Mouse (Mus musculus) stomach, postnatal 0 days (tissue): ENCODE measurements at regions not wholly inside any gene's neighbourhood (a gene's known extent, or its start where the extent isn't known, plus 50 kb on each side); places are given as distances from the start of the nearest gene placed in this dataset.

Experiments used
- ATAC-seq: fragments of 200-750 bp; cut with Nextera tagmentation; 2 replicates; pipeline ENCODE4 v1.8.0; 2017; ENCODE audit not compliant: low FRiP score, low TSS enrichment
- DNase-seq: peaks from one replicate; pipeline ENCODE4 v3.0.0-alpha.2; 2016; ENCODE audit warnings: low spot score
- H3K27ac ChIP-seq: fragments of 300-500 bp; sonication (generic); replicated peaks from 2 replicates; pipeline ENCODE4 v1.5.1; 2014; ENCODE audit warnings: mild to moderate bottlenecking, control low read depth
- H3K27me3 ChIP-seq: fragments of 300-500 bp; sonication (generic); 2 replicates; pipeline ENCODE4 v1.6.1; 2014; ENCODE audit warnings: low read length; ENCODE audit not compliant: control insufficient read depth, insufficient read depth
- H3K36me3 ChIP-seq: fragments of 300-500 bp; sonication (generic); 2 replicates; pipeline ENCODE4 v1.6.1; 2014; ENCODE audit warnings: low read length, mixed read lengths; ENCODE audit not compliant: control insufficient read depth, insufficient read depth
- H3K4me1 ChIP-seq: fragments of 300-500 bp; sonication (generic); replicated peaks from 2 replicates; pipeline ENCODE4 v1.6.1; 2014; ENCODE audit warnings: antibody characterized with exemption; ENCODE audit not compliant: control insufficient read depth, insufficient read depth
- H3K4me2 ChIP-seq: fragments of 300-500 bp; sonication (generic); replicated peaks from 2 replicates; pipeline ENCODE4 v1.6.1; 2014; ENCODE audit warnings: low read depth, mild to moderate bottlenecking, control low read depth, moderate library complexity
- H3K4me3 ChIP-seq: fragments of 300-500 bp; sonication (generic); 2 replicates; pipeline ENCODE4 v1.5.1; 2014; ENCODE audit warnings: low read depth, low read length, control low read depth
- H3K9ac ChIP-seq: fragments of 300-500 bp; sonication (generic); 2 replicates; pipeline ENCODE4 v1.6.1; 2014; ENCODE audit warnings: mild to moderate bottlenecking, low read length, control low read depth, mixed read lengths
- H3K9me3 ChIP-seq: fragments of 300-500 bp; sonication (generic); 2 replicates; pipeline ENCODE4 v1.6.1; 2016; ENCODE audit warnings: low read length; ENCODE audit not compliant: control insufficient read depth
- CTCF ChIP-seq: IDR thresholded peaks from 2 replicates; pipeline ENCODE4 v1.5.1; 2016; ENCODE audit warnings: antibody characterized with exemption, low read depth, mild to moderate bottlenecking, moderate library complexity
- EP300 ChIP-seq: optimal IDR thresholded peaks from 2 replicates; pipeline ENCODE3; 2016; ENCODE audit warnings: antibody characterized with exemption
- WGBS: fragments of 180-500 bp; shearing (Covaris S2); extraction: QIAGEN DNeasy Blood & Tissue Kit; methylation state at CpG from one replicate; pipeline ENCODE4 v1.1.7; 2014; 5-methylcytosine and 5-hydroxymethylcytosine counted together

GRCm38 (mm10) chr17:45210984-45211383 is 222.6 kb downstream of the Cdc5l start:
- Histone ChIP-seq H3K27ac (no peak overlapping the region), H3K9me3 (no peaks in the 10 kb centered on the region), H3K4me1 (no peaks in the 10 kb centered on the region), H3K4me3 (no peak overlapping the region), H3K4me2 (no peak overlapping the region), H3K36me3 (no peaks in the 10 kb centered on the region), H3K27me3 (no peaks in the 10 kb centered on the region), H3K9ac (no peak overlapping the region)
- DNase-seq (no peak), ATAC-seq (no peak)
- peak; percentile 58 for TF ChIP-seq CTCF
- no peak for TF ChIP-seq EP300
- WGBS = 94% methylated on average over 2 of the region's 2 CpGs

GRCm38 (mm10) chr17:45209387-45209663 is 224.2 kb downstream of the Cdc5l start:
- no peak overlapping the region for H3K4me3 ChIP-seq
- no peak overlapping the region for H3K9ac ChIP-seq
- ATAC-seq (no peak), DNase-seq (no peak)
- no peak overlapping the region for H3K27ac ChIP-seq
- H3K36me3 ChIP-seq = no peaks in the 10 kb centered on the region
- H3K9me3 ChIP-seq = no peaks in the 10 kb centered on the region
- whole genome bisulfite sequencing = 81% methylated on average over 3 of the region's 3 CpGs
- H3K4me1 ChIP-seq = no peaks in the 10 kb centered on the region
- TF ChIP-seq EP300 = no peak
- TF ChIP-seq CTCF = no peak
- H3K27me3 ChIP-seq = no peaks in the 10 kb centered on the region
- H3K4me2 ChIP-seq = no peak overlapping the region

DNA sequence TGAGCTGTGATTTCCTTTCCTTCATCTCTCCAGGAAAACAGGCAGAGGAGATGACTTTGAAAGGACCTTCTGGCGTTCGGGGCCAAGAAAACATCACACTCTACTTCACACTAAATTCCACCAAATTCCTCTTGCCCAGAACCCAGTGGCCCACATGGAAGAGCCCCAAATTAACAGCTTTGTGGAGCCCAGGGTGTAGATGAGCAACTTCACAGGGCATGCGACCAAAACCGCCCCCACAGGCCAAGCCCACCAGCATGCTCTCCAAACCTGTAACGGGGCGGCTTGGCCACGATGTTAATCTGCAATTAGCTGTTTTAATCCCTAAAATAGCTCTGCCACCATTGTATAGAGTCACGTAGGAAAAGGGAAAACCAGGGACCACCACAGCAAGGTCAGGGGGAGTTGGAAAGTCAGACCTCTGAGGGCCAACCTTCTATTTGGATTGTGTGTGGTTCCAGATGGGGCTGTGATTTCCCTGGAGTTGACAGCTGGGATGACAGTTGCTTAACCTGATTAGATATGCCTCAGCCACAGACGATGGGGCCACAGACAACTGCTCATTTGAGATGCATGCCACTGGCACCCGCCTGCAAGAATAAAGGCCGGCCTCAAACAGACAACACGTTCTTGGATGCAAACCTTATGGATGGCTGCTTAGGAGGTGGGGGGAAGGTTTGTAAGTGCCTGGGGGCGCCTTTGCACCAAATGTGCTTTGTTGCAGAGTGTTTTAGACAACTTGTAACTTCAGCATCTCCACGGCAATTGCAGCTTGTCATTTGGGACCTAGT is 224.7 kb downstream of the Cdc5l start:
- no peak for TF ChIP-seq CTCF
- TF ChIP-seq EP300 = no peak
- H3K4me2 ChIP-seq = no peak overlapping the region
- H3K4me1 ChIP-seq = no peaks in the 10 kb centered on the region
- WGBS = 76% methylated on average over 14 of the region's 14 CpGs
- H3K9ac ChIP-seq = no peak overlapping the region
- H3K27ac ChIP-seq = no peak overlapping the region
- H3K4me3 ChIP-seq = no peak overlapping the region
- no peaks in the 10 kb centered on the region for H3K27me3 ChIP-seq
- no peaks in the 10 kb centered on the region for H3K36me3 ChIP-seq
- ATAC-seq (no peak), DNase-seq (no peak)
- H3K9me3 ChIP-seq = no peaks in the 10 kb centered on the region

- Histone ChIP-seq H3K4me3 (no peak overlapping the region), H3K9me3 (no peaks in the 10 kb centered on the region), H3K27me3 (no peaks in the 10 kb centered on the region), H3K27ac (no peak overlapping the region), H3K9ac (no peak overlapping the region), H3K36me3 (no peaks in the 10 kb centered on the region), H3K4me2 (no peak overlapping the region), H3K4me1 (no peaks in the 10 kb centered on the region)
- ATAC-seq (no peak), DNase-seq (no peak)
- TF ChIP-seq CTCF = no peak
- TF ChIP-seq EP300 = no peak
- 97% methylated on average over 6 of the region's 6 CpGs for WGBS
These were observed 237.8 kb downstream of the Cdc5l start for GRCm38 (mm10) chr17:45195779-45196178.

GRCm38 (mm10) chr17:45194786-45195281 is 238.7 kb downstream of the Cdc5l start:
- no peak for DNase-seq
- no peak overlapping the region for H3K9ac ChIP-seq
- H3K4me2 ChIP-seq = no peak overlapping the region
- no peaks in the 10 kb centered on the region for H3K9me3 ChIP-seq
- no peaks in the 10 kb centered on the region for H3K27me3 ChIP-seq
- H3K4me1 ChIP-seq = no peaks in the 10 kb centered on the region
- H3K36me3 ChIP-seq = no peaks in the 10 kb centered on the region
- no peak for ATAC-seq
- WGBS = 47% methylated on average over 13 of the region's 13 CpGs
- no peak overlapping the region for H3K4me3 ChIP-seq
- no peak overlapping the region for H3K27ac ChIP-seq
- no peak for TF ChIP-seq CTCF
- TF ChIP-seq EP300 = no peak

GRCm38 (mm10) chr17:45193456-45194025 is 240.0 kb downstream of the Cdc5l start:
- H3K9ac ChIP-seq = no peak overlapping the region
- H3K4me2 ChIP-seq = no peak overlapping the region
- no peaks in the 10 kb centered on the region for H3K36me3 ChIP-seq
- H3K27me3 ChIP-seq = no peaks in the 10 kb centered on the region
- H3K9me3 ChIP-seq = no peaks in the 10 kb centered on the region
- ATAC-seq (no peak), DNase-seq (no peak)
- 49% methylated on average over 11 of the region's 11 CpGs for WGBS
- no peaks in the 10 kb centered on the region for H3K4me1 ChIP-seq
- TF ChIP-seq EP300 (no peak), CTCF (no peak)
- H3K4me3 ChIP-seq = no peak overlapping the region
- no peak overlapping the region for H3K27ac ChIP-seq
